Mouse (Mus musculus): ENCODE measurements at regions not wholly inside any gene's neighbourhood (a gene's known extent, or its start where the extent isn't known, plus 50 kb on each side); places are given as distances from the start of the nearest gene placed in this dataset.
A peak's percentile ranks its signal among the peaks of the same experiment; 100 is the strongest.
"Not testable (repeated sequence)": the region's sequence is repeated elsewhere in the genome, so short reads cannot be mapped to it uniquely, and the experiment has no call there.

DNA sequence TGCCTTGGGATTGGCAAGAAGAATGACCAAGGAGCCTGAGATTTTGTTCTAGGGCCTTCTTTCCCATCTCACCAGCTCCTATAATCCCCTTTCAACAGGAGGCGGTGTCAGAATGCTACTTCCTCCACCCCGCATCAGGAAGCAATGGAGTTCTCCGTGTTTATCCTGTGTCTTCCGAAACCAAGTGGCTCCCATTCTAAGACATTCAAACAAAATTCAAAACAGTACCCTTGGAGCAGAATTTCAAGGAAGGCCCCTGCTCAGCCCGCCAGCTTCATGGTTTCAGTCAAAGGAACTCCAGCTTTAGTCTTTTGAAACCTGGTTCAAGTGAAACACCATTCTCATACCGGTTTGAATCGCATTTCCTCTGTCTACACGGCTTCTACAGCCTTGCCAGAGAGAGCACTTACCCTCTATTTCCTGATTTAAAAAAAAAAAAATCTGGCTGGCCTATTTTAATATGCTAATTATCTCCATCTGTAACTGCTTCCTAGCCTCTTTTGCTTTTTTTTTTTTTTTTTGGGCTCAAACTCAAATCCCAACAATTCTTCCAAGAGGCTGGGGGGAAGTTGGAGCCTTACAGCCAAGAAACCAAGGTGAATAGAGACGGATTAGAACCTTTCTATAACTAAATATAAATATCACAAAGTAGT, 167.7 kb upstream of the Fam3c start:
- no peak for DNase-seq (ENCODE audit: low spot score in 2 of 2)

- DNase-seq (ENCODE audit: low spot score in 2 of 2) = no peak
These were observed 150.8 kb upstream of the Fam3c start for GRCm38 (mm10) chr6:22506871-22507270.

- DNase-seq (ENCODE audit: low spot score in 2 of 2) = no peak
These were observed 141.3 kb upstream of the Fam3c start for GRCm38 (mm10) chr6:22497306-22497705.

GRCm38 (mm10) chr6:22496471-22496870, 140.4 kb upstream of the Fam3c start:
- DNase-seq (ENCODE audit: low spot score in 2 of 2) = no peak

GRCm38 (mm10) chr6:22493632-22494260, 137.7 kb upstream of the Fam3c start:
- peak; percentile 17 to 31 for DNase-seq (ENCODE audit: low spot score in 2 of 2)

DNA sequence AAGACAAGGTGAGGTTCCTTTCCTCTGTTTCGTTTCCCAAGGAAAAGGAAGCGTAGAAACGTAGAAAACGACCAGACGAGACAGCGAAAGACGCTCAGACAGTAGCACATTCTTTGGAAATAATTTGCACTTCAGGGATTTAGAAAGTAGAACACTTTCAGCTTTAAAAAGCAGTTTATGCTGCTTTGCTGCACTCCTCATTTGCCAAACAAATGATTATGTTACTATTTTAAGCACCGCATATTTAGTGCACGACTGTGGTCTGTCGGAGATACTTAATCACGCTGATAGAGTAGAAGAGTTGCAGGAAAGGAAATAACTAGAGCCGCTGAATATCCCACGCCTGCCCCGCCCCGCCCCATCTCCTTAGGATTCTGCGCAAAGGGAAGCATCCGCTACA, 136.9 kb upstream of the Fam3c start:
- no peak for DNase-seq (ENCODE audit: low spot score in 2 of 2)

GRCm38 (mm10) chr6:22490762-22491161, 134.7 kb upstream of the Fam3c start:
- no peak for DNase-seq (ENCODE audit: low spot score in 2 of 2)

GRCm38 (mm10) chr6:22487467-22487866, 131.4 kb upstream of the Fam3c start:
- no peak for DNase-seq (ENCODE audit: low spot score in 2 of 2)

DNA sequence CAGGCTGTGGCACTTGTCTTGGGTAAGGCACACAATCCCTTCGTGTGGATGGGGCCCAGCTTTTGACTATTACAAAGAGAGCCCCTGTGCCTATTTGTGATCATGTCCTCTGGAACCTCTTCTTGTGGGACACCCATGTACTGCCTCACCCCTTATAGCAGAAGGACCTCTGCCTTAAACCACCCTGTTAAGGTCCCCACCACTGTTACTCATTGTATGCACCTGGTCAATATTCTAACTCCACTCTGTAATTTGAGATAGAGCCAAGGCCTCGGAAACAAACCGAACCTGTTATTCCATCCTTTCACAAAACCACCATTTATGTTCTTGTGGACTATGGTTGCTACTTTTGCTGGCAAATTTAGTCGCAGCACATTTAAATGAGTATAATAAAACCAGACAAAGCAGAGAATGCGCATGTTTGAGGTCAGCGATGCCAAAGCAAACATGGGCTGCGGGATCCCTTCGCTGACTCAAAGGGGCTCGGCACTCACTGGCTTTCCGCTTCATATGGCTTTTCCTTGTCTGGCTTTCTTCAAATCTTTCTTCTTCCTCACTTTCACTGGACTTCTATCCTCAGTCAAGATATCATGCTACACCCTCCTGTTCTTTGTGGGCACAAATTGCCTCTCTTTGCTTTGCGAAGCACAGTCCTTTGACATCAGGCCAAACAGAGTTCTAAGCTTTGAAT, 129.9 kb upstream of the Fam3c start:
- no peak for DNase-seq (ENCODE audit: low spot score in 2 of 2)

- not testable (repeated sequence) for DNase-seq (ENCODE audit: low spot score in 2 of 2)
These were observed 126.2 kb upstream of the Fam3c start for GRCm38 (mm10) chr6:22482257-22482656.

DNA sequence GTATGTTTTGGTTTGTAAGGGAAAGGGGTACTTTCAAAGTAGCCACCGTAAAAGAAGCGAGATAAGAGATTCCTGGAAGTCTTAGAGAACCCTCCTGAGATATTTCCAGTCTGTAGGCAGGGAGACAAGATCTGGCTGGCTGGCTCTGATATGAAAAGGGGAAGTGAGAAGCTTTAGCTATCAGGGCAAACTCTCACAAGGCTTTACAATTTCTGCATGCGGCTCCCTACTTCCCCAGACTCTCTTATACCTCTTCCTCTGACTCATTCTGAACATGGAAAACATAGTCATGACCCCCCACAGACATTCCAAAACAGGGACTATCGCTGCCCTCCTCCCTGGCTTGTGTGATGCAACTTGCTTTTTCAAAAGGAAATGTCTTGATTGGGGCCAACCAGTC, 118.6 kb upstream of the Fam3c start:
- no peak for DNase-seq (ENCODE audit: low spot score in 2 of 2)

- no peak for DNase-seq (ENCODE audit: low spot score in 2 of 2)
These were observed 118.0 kb upstream of the Fam3c start for GRCm38 (mm10) chr6:22474011-22474410.

DNA sequence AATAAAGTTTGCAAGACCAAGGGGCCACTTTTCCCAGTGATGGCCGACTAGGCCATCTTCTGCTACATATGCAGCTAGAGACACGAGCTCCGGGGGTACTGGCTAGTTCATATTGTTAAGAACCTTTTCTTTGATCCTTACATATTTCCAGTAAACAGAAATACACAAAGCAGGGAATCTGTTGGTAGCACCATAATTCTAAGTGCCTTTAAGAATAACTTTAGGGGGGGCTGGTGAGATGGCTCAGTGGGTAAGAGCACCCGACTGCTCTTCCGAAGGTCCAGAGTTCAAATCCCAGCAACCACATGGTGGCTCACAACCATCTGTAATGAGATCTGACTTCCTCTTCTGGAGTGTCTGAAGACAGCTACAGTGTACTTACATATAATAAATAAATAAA, 116.4 kb upstream of the Fam3c start:
- not testable (repeated sequence) for DNase-seq (ENCODE audit: low spot score in 2 of 2)

DNA sequence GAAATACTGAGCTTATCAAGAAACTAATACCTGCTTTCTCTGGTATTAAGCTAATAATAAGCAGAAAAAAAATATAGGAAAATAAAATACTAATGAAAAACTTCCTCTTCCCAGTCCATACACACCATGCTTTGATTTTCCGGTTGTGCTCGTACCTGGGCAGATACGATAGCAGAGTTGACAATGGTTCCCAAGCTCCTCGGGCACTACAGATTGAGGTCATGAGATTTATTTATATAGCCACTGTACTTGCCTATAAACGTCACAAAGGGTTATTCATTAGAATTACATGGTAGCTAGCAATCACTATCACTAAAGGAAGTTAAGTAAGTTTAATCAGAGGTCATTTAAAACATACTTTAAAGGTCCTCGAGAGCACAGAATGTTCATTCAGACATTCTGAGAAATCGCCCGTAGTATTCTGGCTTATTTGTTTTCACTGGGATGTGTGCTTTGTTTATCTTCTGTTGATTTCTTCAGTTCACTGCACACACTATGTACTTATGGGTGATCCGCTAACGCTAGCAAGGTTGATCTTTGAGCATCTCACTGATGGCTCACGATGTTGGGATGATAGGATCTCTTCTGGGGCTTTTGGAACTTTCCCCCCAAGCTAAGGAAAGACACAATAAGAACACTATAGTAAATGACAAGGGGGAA, 111.4 kb upstream of the Fam3c start:
- no peak for DNase-seq (ENCODE audit: low spot score in 2 of 2)

- DNase-seq (ENCODE audit: low spot score in 2 of 2) = no peak
These were observed 109.9 kb upstream of the Fam3c start for GRCm38 (mm10) chr6:22465926-22466325.

DNA sequence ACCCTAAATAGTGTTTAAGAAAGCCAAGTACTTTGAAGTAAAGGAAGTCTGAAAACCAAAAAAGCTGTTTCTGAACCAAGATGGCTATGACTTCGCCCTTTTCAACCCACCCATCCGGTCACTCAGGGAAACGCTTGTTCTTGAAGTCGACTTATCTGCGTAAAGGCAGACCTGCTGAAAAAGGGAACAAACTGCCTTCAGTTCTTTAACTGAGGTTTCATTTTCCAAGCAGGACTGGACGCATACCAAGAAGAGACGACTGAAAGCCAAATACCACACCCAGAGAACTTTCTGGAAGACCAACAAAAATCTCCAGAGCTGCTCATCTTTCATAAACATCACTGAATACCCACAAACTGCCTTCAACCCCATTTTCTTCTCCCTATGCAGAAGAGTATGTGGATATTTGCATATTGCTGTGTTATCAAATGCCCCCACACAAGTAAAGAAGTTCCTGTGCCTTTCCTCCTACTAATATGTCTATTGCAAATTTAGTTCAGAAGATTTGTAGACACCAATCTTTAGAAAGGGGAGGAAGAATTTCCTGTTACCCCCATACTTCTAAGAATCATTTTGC, 103.5 kb upstream of the Fam3c start:
- no peak for DNase-seq (ENCODE audit: low spot score in 2 of 2)

DNA sequence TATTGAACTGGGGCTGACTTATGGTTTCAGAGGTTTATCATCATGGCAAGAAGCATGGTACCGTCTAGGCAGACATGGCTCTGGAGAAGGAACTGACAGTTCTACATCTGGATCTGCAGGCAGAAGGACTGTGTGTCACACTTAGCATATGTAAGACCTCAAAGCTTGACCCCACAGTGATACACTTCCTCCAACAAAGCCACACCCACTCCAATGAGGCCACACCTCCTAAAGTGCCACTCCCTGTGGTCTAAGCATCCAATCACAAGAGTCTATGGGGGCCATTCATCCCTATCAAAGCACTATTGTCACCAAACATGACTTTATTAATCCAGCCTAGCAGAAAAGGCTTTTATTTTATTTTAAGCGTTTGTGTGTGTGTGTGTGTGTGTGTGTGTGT, 96.2 kb upstream of the Fam3c start:
- DNase-seq (ENCODE audit: low spot score in 2 of 2) = no peak

- DNase-seq (ENCODE audit: low spot score in 2 of 2) = no peak
These were observed 94.5 kb upstream of the Fam3c start for GRCm38 (mm10) chr6:22450501-22450900.

GRCm38 (mm10) chr6:22448906-22449305, 92.9 kb upstream of the Fam3c start:
- no peak for DNase-seq (ENCODE audit: low spot score in 2 of 2)

DNA sequence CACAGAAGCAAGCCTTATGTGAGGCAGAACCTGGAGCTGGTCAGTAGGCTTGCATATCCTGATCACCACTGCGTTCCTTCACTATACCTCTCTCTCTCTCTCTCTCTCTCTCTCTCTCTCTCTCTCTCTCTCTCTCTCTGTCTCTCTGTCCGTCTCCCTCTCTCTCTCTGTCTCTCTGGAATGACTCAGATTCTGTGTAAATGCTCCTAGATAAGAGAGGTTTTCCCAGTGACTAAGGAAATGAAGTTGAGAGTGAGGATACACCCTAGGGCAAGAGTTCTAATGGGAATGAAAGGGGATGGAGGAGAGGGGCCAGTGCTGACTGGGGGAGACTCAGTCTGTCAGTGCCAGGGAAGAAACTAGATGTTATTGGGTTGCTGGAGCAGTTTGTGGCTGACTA, 91.6 kb upstream of the Fam3c start:
- no peak for DNase-seq (ENCODE audit: low spot score in 2 of 2)

- DNase-seq (ENCODE audit: low spot score in 2 of 2) = no peak
These were observed 90.7 kb upstream of the Fam3c start for GRCm38 (mm10) chr6:22446621-22447310.

DNA sequence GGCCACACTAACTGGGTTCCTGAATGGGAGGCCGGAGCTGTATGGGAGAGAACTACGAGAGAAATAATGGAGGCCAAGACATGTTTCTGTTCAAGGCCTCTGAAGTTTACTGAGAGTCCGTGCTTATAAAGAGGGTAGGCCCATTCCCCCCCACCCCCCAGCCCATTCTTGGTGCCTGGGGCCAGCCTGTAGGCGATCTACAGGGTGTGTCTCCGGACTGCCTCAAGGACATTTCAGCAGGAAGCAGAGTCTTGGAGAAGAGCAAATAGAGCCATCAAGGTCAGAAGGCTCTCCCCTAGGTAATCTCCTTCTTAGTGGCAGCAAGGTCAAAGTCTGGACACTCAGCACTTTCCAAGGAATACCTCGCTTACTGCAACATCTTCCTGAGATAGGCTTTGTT, 88.8 kb upstream of the Fam3c start:
- DNase-seq (ENCODE audit: low spot score in 2 of 2) = not testable (repeated sequence)
